Mouse (Mus musculus) layer of hippocampus, adult 9-10 months (tissue): ENCODE data around the gene Aph1c.
"Not testable (repeated sequence)": the region's sequence is repeated elsewhere in the genome, so short reads cannot be mapped to it uniquely, and the experiment has no call there.

ENCODE experiments used
- DNase-seq: peaks from one replicate; pipeline ENCODE4 v3.0.0; 2022; ENCODE audit warnings: low spot score

Gene Aph1c

GRCm38 (mm10) chr9:66832366-66832908, 2.1 kb downstream of the Aph1c start:
- DNase-seq: no peak

- peak; percentile 30 for DNase-seq
Measured at GRCm38 (mm10) chr9:66825990-66826389, 8.5 kb downstream of the Aph1c start.

- not testable (repeated sequence) for DNase-seq
Measured at GRCm38 (mm10) chr9:66822255-66822654, 12.3 kb downstream of the Aph1c start.

- DNase-seq: no peak
Measured at GRCm38 (mm10) chr9:66820996-66821395, 13.5 kb downstream of the Aph1c start.

GRCm38 (mm10) chr9:66813392-66813791, 21.1 kb downstream of the Aph1c start:
- DNase-seq: no peak

GRCm38 (mm10) chr9:66805951-66806350, 28.6 kb downstream of the Aph1c start:
- not testable (repeated sequence) for DNase-seq

- DNase-seq: no peak
Measured at GRCm38 (mm10) chr9:66801947-66802346, 32.6 kb downstream of the Aph1c start.

- no peak for DNase-seq
Measured at GRCm38 (mm10) chr9:66796739-66797138, 37.8 kb downstream of the Aph1c start, which contains the start of gene Gm10647. Gene Gm10647 (plus strand): TSS chr9:66797039.

- DNase-seq: peak; percentile 83
Measured at GRCm38 (mm10) chr9:66795464-66796324, 38.8 kb downstream of the Aph1c start, which contains the start of gene Aph1b. Gene Aph1b (minus strand): TSS chr9:66795490.

- DNase-seq: no peak
Measured at GRCm38 (mm10) chr9:66794629-66795463, 39.7 kb downstream of the Aph1c start.

- peak; percentile 36 for DNase-seq
Measured at GRCm38 (mm10) chr9:66787821-66788220, 46.7 kb downstream of the Aph1c start.

- DNase-seq: not testable (repeated sequence)
Measured at GRCm38 (mm10) chr9:66784552-66784951, 50.0 kb downstream of the Aph1c start.

GRCm38 (mm10) chr9:66770701-66771100, 63.8 kb downstream of the Aph1c start:
- DNase-seq: no peak

GRCm38 (mm10) chr9:66769275-66769674, 65.3 kb downstream of the Aph1c start:
- DNase-seq: no peak

GRCm38 (mm10) chr9:66768721-66769120, 65.8 kb downstream of the Aph1c start:
- DNase-seq: no peak
